Mouse (Mus musculus): ENCODE results near the gene Cacna1e.

DNA sequence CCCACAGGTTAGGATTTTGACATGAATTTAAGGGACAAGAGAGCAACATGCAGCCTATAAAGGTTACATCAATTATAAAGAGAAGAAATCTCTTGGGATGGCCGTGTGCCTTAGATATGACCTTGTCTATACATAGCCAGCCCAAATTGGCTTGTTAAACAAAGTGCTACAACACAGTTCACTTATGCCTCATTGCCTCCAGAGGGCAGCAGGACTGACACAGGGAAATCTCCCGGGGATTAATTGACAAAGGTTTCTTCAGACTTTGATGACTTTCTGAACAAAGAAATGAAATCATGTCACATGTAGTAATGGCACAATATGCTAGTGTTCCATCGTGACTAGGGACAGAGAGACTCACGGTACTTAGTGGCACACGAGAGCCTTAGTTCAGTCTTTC lies 5.9 kb upstream of the Cacna1e start:
- TF ChIP-seq CTCF (IDR thresholded peaks at IDR 0.05; ENCODE audit: low read depth, low read length), result no peak
- TF ChIP-seq POLR2A (IDR thresholded peaks at IDR 0.05; ENCODE audit: borderline replicate concordance, low read depth, low read length), result no peak

Data from bone marrow macrophage, adult 2 months (primary cell).